Mouse (Mus musculus) thymus, adult 2 months (tissue): ENCODE results near the gene Tubgcp3.

ENCODE experiments used
- CTCF ChIP-seq: fragments of 200-500 bp; IDR thresholded peaks from 2 replicates; pipeline ENCODE4 v1.5.1; 2012; ENCODE audit warnings: mild to moderate bottlenecking, control low read depth, low read length, moderate library complexity, borderline replicate concordance; ENCODE audit not compliant: control insufficient read depth, poor library complexity, insufficient read depth; ENCODE audit errors: extremely low read depth
- POLR2A ChIP-seq: fragments of 200-500 bp; IDR thresholded peaks from 2 replicates; pipeline ENCODE4 v1.6.1; 2012; ENCODE audit warnings: mild to moderate bottlenecking, low read length, control low read depth, moderate library complexity; ENCODE audit not compliant: control insufficient read depth, poor library complexity, insufficient read depth; ENCODE audit errors: extremely low read depth

DNA sequence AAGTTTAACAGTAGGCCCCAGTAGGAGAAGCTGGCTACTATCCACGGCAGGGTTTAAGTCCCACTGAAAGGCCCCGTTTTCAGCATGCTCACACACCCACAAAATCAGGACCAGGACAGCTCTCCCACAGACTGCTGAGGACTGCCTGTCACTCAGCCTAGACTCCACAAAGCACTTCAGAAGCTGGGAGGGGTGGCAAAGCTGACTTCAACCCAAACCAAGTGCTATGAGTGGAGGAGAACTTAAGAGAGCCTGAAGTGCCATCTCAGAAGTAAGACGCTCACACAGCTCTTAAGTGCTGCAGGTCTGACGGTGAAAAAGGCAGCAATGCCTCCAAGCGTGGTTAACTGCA lies 9.0 kb downstream of the Tubgcp3 start:
- TF ChIP-seq CTCF (no peak), POLR2A (no peak)
